Mouse (Mus musculus) cerebellum, adult 2 months (tissue): ENCODE data around the gene Gjb5.

Experiments
- CTCF ChIP-seq: fragments of 200-500 bp; IDR thresholded peaks from 2 replicates; pipeline ENCODE4 v1.5.1; 2011; ENCODE audit warnings: low read depth, mild to moderate bottlenecking, control low read depth, low read length, moderate library complexity, borderline replicate concordance; ENCODE audit not compliant: insufficient read depth
- POLR2A ChIP-seq: fragments of 200-500 bp; IDR thresholded peaks from 2 replicates; pipeline ENCODE4 v1.6.1; 2011; ENCODE audit warnings: low read length, control low read depth, borderline replicate concordance; ENCODE audit not compliant: insufficient read depth

GRCm38 (mm10) chr4:127312349-127312748 lies 45.6 kb downstream of the Gjb5 start:
- TF ChIP-seq POLR2A: no peak
- TF ChIP-seq CTCF: no peak
